Mouse (Mus musculus) adrenal gland, postnatal 4 days (tissue): ENCODE data around the gene Itga6. TPM values are rescaled to one million over a fixed set of nuclear protein-coding genes. Genes with fewer than 3 reads are reported as not detected.
"Not testable (repeated sequence)": the region's sequence is repeated elsewhere in the genome, so short reads cannot be mapped to it uniquely, and the experiment has no call there.

Experiments used
- DNase-seq, 2 experiments: peaks; one replicate each; pipeline ENCODE4 v3.0.0; 2021 to 2022; ENCODE audit warnings: low spot score in 2 of 2, mixed read lengths in 2 of 2
- total RNA-seq, 2 experiments: library from RNA; stranded (reverse); gene quantifications; 2 replicates each; pipeline ENCODE4 v1.2.3; 2021

Itga6 gene
- total RNA-seq, 2 experiments from 2014 or later, result 240 to 287 TPM

DNA sequence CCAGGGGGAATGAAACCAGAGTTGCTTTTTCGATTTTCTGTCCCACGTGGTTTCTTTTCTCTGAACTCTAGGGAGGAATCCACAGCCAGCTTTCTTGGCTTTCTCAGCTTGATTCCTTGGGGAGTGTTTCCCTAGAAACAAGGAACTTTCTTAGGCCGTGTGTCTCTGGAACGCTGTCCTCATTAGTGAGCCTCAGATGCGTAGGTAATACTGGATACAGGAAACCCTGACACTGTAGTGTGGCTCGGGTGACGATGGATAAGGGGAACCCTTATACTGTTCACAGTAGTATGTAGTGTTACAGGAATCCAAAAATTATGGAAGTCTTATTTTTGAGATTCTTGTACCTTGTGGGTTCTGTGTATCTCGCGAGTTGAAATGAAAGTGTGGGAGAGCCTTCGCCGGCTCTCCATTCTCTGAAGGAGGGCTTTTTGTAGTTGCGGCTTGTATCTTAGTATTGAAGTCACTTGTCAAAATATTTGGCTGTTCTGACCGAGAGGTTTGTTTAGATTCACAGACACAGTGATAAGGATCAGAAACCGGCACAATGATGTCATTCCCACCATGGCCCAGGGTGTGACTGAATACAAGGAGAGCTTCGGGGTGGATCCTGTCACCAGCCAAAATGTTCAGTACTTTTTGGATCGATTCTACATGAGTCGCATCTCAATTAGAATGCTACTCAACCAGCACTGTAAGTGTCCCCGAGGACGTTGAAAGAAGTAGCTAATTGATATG is 137.7 kb downstream of the Itga6 start:
- no peak for DNase-seq

DNA sequence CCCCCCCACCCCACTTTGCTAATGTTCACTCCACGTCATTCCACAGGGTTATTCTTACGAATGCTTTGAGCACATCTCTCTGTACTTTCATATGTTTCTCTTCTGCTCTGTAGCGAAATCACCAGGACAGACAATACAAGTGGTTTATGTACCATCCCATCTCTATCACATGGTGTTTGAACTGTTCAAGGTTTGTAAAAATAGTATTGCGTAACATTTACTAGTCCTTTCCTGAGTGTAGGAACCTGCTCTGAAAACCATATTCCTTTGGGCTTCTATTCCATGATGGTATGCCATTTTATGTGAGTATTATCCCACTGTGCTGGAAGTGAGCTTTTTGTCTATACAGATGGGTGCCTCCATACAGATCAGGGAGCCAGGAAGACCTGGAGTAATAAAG is 141.9 kb downstream of the Itga6 start:
- DNase-seq, result no peak

DNA sequence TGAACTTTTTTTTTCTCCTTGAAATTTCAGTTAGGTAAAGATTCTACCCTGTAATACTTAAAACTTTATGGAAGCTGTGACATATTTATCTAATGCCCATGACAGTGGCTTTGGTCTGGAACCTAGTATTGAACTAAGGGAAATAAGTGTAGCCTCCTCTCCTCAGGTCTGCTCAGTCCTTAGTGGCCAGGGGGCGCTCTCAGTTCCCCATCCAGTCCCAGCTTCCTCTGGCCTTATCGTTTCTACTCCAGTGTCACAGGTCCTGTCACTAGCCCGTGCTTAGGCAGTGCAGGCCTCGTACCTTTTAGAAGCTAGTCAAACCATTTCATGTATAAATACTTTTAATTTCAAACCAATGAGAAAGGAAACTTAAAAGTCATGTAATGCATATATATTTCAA is 143.0 kb downstream of the Itga6 start:
- DNase-seq, result no peak

DNA sequence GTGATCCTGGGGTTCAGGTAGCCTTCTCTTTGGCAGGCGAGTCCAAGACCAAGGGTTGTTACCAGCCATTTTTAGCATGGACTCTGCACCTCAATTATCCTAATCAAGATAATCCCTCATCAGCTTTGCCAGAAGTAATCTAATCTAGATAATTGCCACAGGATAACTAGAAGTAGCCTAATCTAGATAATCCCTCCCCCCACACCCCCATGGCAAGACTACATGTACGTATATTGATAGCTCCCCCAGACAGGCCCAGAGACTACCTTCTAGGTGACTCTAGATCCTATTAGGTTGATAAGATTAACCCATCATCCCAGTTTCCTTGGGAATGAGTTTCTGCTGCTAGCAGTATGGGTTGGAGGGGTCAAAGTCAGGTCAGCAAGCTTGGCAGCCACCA is 146.1 kb downstream of the Itga6 start:
- DNase-seq, result no peak

DNA sequence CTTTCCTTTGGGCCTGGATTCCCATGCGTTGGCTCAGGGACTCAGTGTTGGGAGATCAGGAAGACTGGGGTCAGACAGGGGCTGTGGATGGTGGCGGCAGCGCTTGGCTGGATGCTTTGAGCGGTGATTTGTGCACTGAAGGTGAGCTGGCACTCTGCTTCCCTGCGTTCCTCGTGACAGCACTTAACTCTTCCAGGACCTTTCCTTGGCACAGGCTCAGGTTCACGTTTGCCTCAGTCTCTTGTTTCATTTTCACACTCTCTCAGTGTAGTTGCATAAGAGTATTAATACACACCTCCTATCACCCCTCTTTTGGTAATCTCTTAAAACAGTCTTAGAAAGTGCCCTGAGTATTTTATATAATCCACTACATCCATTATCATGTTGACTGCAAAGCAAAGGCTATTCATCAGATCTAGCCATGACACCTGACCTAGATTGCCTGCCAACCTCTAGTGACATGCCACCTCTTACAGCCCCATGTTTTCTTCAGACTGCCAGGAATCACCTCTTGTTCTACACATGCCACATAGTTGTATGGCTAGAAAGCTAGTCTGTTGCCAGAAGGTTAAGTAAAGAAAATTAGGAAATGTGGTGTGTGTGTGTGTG is 147.4 kb downstream of the Itga6 start:
- no peak for DNase-seq

DNA sequence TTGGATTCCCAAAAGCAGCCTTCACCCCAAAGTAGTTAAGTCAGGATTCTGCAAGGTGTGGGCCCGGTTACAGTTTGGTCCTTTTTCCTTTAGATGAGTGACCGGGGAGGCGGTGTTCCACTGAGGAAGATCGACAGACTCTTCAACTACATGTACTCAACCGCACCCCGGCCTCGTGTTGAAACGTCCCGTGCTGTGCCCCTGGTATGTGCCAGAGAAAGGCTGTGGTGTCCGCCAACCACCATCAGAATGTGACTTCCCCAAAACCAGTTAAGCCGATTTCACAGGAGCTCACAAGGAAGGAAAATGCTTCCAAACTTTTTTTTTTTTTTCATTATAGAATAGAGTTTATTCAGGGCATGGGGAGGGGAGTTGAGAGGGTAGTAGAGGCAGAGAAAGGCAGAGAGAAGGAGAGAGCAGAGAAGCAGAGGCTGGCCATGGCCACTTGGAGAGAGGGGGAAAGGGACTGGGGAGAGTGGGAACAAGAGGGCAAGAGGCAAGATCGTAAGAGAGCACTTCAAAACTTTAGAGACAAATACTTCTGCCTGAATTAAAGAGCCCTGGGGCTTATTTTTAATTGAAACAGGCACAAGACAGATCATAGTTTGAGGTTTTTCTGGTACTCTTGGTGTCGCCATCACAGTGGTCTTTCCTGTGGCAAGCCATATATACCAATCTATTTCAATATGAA is 150.3 kb downstream of the Itga6 start:
- no peak for DNase-seq

DNA sequence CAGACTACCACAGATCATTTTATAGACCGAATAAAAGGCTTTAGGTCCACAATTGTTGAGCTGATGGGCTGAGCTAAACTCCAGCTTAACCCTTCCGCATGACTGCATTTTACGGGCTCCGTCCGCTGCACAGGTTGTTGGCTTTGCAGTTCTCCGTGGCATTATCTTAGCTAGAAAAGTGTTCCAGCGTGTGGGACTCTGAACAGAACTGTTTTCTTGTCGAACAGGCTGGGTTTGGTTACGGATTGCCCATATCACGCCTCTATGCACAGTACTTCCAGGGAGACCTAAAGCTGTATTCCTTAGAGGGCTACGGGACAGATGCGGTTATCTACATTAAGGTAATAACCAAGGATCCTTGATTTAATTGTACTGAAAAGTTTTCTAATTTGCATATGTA is 152.0 kb downstream of the Itga6 start:
- DNase-seq, result no peak

DNA sequence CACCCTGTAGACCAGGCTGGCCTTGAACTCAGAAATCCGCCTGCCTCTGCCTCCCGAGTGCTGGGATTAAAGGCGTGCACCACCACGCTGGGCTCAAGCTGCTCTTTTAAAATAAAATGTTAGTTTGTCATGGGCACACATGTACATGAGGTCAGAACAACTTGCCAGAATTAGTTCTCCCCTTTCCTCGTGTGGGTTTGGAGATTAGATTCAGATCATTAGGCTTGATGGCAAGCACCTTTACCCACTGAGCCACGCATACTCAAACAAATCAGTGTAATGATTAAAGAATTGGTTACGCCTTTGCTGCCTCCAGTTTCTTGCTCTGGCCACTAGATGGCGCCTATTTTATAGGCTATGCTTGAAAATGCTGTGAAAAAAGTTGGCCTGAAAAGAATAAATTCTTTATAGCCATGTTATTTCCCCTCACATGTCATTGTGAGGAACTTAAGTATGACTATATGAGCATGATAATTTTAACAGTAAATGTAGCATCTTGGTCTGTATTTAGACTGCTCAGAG is 153.0 kb downstream of the Itga6 start:
- peak in 1 of 2 experiments; percentile 4 for DNase-seq

DNA sequence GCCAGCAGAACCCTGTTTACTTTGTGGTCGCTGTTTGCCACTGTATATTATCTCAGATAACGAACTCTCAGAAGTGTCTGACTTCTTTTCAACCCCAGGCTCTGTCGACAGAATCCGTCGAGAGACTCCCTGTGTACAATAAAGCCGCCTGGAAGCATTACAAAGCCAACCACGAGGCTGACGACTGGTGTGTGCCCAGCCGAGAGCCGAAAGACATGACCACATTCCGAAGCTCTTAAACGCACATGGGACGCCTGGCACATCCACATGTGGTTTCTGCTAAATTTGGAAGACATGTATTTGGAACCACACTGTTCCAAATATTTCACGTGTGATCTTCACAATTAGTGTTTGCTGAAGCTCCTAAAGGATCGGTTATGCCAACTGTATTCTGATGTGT is 154.5 kb downstream of the Itga6 start:
- no peak for DNase-seq

DNA sequence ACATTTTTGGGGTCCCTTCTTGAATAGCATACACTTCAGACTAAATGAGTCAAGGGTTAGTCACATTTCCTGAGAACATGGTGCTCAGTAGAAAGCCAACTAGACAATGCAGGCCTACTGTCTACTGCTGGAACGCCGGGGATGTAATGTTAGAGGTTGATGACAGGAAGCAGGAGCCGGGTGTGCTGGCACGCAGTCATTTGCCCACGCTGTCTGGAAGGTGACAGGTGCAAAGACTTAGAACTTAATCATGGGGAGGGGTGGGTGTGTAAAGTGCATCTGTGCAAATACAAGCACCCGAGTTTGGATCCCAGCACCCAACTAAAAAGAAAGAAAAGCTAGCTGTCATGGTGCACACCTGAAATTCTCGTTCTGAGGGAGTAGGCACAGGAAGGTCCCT is 159.7 kb downstream of the Itga6 start:
- DNase-seq, result no peak

DNA sequence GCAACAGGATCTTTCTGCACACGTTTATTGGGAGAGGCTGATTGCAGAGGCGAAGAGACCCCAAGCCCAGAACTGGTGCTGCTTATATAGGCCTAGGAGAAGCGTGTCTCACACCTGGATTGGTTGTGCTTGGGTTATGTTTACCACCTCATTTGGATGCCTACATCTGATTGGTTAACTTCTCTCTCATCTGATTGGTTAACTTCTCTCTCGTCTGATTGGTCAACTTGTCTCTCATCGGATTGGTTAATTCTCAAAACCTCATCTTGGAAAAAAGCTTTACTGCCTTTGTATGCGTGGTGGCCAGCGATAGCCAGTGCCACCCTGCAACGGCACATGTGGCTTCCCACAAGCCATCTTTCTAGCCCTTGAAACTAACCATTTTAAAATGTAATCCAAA is 160.9 kb downstream of the Itga6 start:
- DNase-seq, result not testable (repeated sequence)

Other genes with a start within 250 kb of the Itga6 start
- 1 to 10 TPM; 2.2 to 2.4 TPM for gene Dlx1, start 217.5 kb upstream of the Itga6 start, total RNA-seq
- gene Dlx2, start 198.9 kb upstream of the Itga6 start, total RNA-seq, result 1 to 10 TPM in 1 of 2 experiments, under 1 TPM in 1; 0.98 to 1.9 TPM
- gene Pdk1, start 127.6 kb downstream of the Itga6 start, total RNA-seq, result 10 to 100 TPM; 47.4 to 60.1 TPM
- 100 to 1,000 TPM; 171 to 221 TPM for gene Rapgef4, start 235.6 kb downstream of the Itga6 start, total RNA-seq